Mouse (Mus musculus): ENCODE data around the gene Mstn. TPM values are rescaled to one million over a fixed set of nuclear protein-coding genes. Genes with fewer than 3 reads are reported as not detected.

The Mstn gene
- polyA plus RNA-seq, 1 experiment: not detected

DNA sequence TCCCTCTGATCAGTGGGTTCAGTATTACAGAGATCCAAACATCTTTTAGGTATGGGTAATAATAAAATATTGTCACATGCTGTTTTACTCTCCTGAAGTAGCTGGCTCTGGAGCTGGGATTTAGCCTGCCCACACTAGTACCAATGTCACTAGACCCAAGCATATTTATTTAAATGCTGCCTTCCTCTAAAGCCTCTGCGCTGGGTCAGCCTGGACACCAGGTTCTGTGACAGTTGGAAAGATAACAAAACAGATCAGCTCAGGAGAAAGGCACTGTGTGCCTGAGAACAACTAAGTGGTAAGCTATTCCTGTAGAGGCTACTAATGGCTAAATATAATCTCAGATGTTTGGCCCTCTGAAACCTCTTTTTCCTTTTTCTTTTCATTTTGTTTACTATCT is 49.1 kb downstream of the Mstn start:
- H3K4me3 ChIP-seq (ENCODE audit: insufficient read depth, poor library complexity, severe bottlenecking): no peak overlapping the region
- H3K27me3 ChIP-seq (ENCODE audit: control insufficient read depth, insufficient read depth, insufficient read length): no peaks in the 10 kb centered on the region
- no peaks in the 10 kb centered on the region for H3K79me2 ChIP-seq (ENCODE audit: control insufficient read depth, insufficient read depth)
- no peak overlapping the region for H3ac ChIP-seq (ENCODE audit: control insufficient read depth, insufficient read length, low read depth)
- no peaks in the 10 kb centered on the region for H3K79me3 ChIP-seq (ENCODE audit: low read depth)
- H3K36me3 ChIP-seq (ENCODE audit: control insufficient read depth, insufficient read depth): no peaks in the 10 kb centered on the region
- TF ChIP-seq FOSL1 (IDR thresholded peaks at IDR 0.05; ENCODE audit: insufficient read depth, low read length, poor library complexity, severe bottlenecking) (no peak), CEBPB (IDR thresholded peaks at IDR 0.05; ENCODE audit: low read depth) (no peak), MAX (IDR thresholded peaks at IDR 0.05) (no peak), USF1 (IDR thresholded peaks at IDR 0.05; ENCODE audit: low read depth) (no peak), MYOD1 (IDR thresholded peaks at IDR 0.05; ENCODE audit: control insufficient read depth, insufficient read length, low read depth) (no peak), CTCF (IDR thresholded peaks at IDR 0.05; ENCODE audit: control insufficient read depth, insufficient read depth, insufficient read length) (no peak), MYOG (IDR thresholded peaks at IDR 0.05; ENCODE audit: control insufficient read depth, extremely low read depth, insufficient read length) (no peak)

Other genes starting within 250 kb of the Mstn start
- 6.7 TPM for gene Inpp1, start 244.0 kb upstream of the Mstn start, polyA plus RNA-seq (2012; fragmentation: generic; extraction: Trizol)
- gene Hibch, start 216.7 kb upstream of the Mstn start, polyA plus RNA-seq (2012; fragmentation: generic; extraction: Trizol): 6.0 TPM
- gene 1700019D03Rik, start 41.5 kb upstream of the Mstn start, polyA plus RNA-seq (2012; fragmentation: generic; extraction: Trizol): not detected
- not detected for gene 1700019A02Rik, start 126.0 kb downstream of the Mstn start, polyA plus RNA-seq (2012; fragmentation: generic; extraction: Trizol)
- gene Pms1, start 235.4 kb downstream of the Mstn start, polyA plus RNA-seq (2012; fragmentation: generic; extraction: Trizol): 2.1 TPM
- 9.3 TPM for gene Ormdl1, start 235.5 kb downstream of the Mstn start, polyA plus RNA-seq (2012; fragmentation: generic; extraction: Trizol)
- not detected for gene Gm28778, start 235.5 kb downstream of the Mstn start, polyA plus RNA-seq (2012; fragmentation: generic; extraction: Trizol)